Mouse (Mus musculus): ENCODE measurements around the gene Fam187b. TPM values are rescaled to one million over a fixed set of nuclear protein-coding genes. Genes with fewer than 3 reads are reported as not detected.
"Not testable (repeated sequence)": the region's sequence is repeated elsewhere in the genome, so short reads cannot be mapped to it uniquely, and the experiment has no call there.

Gene Fam187b
- polyA plus RNA-seq, 1 experiment from 2014 or later, result 5.0 TPM

GRCm38 (mm10) chr7:30943909-30944635 is 29.5 kb upstream of the Fam187b start, which contains the start of gene Hamp:
Gene Hamp, minus strand, starts transcription at chr7:30944032.
- peaks cover 4% of the 10 kb centered on the region; the same call in 1 of the 2 replicates for H3K36me3 ChIP-seq (replicated peaks; ENCODE audit: insufficient read depth, low read length)
- 64% methylated on average over 9 of the region's 9 CpGs for WGBS (ENCODE audit: insufficient replicate concordance)
- H3K4me3 ChIP-seq (ENCODE audit: low read depth, low read length), result no peak within 1 kb of the TSS

DNA sequence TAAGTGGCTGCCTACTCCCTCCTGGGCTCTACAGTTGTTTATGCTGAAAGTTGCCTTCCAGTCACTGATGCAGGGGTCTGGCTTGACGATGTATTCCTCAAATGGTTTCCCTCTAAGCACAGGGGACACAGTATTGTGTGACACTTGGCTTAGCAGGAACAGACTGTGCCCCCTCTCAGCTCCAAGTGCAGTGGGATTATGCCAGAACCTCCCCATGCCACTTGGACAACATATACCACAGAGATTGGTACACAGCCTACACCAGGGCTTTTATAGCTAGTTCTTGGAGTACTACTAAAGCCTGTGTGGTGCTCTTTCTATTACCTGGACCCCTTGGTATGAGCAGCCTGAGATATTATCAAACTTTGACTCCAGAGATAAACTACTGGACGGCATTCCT is 28.9 kb upstream of the Fam187b start:
- DNase-seq; H3K4me3 ChIP-seq (ENCODE audit: low read depth, low read length); H3K4me2 ChIP-seq (ENCODE audit: low read depth, low read length); ATAC-seq; H3K36me3 ChIP-seq (replicated peaks; ENCODE audit: insufficient read depth, low read length); H3K9me3 ChIP-seq (ENCODE audit: low read length); H3K4me1 ChIP-seq (ENCODE audit: insufficient read depth); H3K9ac ChIP-seq (replicated peaks); H3K27me3 ChIP-seq (ENCODE audit: insufficient read depth, low read length); H3K27ac ChIP-seq (ENCODE audit: low read depth): not testable (repeated sequence)
- 55% methylated on average over 2 of the region's 2 CpGs for whole genome bisulfite sequencing (ENCODE audit: insufficient replicate concordance)

More at GRCm38 (mm10) chr7:30943909-30944635, 29.5 kb upstream of the Fam187b start, which contains the start of gene Hamp:
- DNase-seq, result no peak
- Histone ChIP-seq H3K27ac (ENCODE audit: low read depth) (no peak within 1 kb of the TSS), H3K4me2 (ENCODE audit: low read depth, low read length) (0 out of 2 replicates have a peak within 1 kb of the TSS, but pooled peaks have one; percentile 29), H3K9ac (replicated peaks) (no peak within 1 kb of the TSS), H3K4me1 (ENCODE audit: insufficient read depth) (no peaks in the 10 kb centered on the region), H3K27me3 (ENCODE audit: insufficient read depth, low read length) (no peaks in the 10 kb centered on the region), H3K9me3 (ENCODE audit: low read length) (no peaks in the 10 kb centered on the region)
- TF ChIP-seq CTCF (IDR thresholded peaks at IDR 0.05; ENCODE audit: low read depth), result no peak
- peak; percentile 82 for TF ChIP-seq EP300 (IDR thresholded peaks at IDR 0.05; ENCODE audit: low read depth)
- peak; percentile 68 for ATAC-seq

- not testable (repeated sequence) for H3K9me3 ChIP-seq (ENCODE audit: low read length); H3K27me3 ChIP-seq (ENCODE audit: insufficient read depth, low read length); H3K4me3 ChIP-seq (ENCODE audit: low read depth, low read length); H3K36me3 ChIP-seq (replicated peaks; ENCODE audit: insufficient read depth, low read length); H3K4me2 ChIP-seq (ENCODE audit: low read depth, low read length); H3K9ac ChIP-seq (replicated peaks); H3K4me1 ChIP-seq (ENCODE audit: insufficient read depth)
- 70% methylated on average over 7 of the region's 7 CpGs for WGBS (ENCODE audit: insufficient replicate concordance)
- H3K27ac ChIP-seq (ENCODE audit: low read depth), result peak overlapping the region; percentile 18; the same call in 1 of the 2 replicates
- peak; percentile 34; the same call in 1 of the 2 replicates for TF ChIP-seq EP300 (IDR thresholded peaks at IDR 0.05; ENCODE audit: low read depth)
- ATAC-seq (peak; percentile 65), DNase-seq (peak; percentile 63)
Observed at GRCm38 (mm10) chr7:30945466-30945865, 28.1 kb upstream of the Fam187b start.

- no peaks in the 10 kb centered on the region for H3K27me3 ChIP-seq (ENCODE audit: insufficient read depth, low read length)
- H3K9me3 ChIP-seq (ENCODE audit: low read length), result no peaks in the 10 kb centered on the region
- WGBS (ENCODE audit: insufficient replicate concordance), result 88% methylated on average over 7 of the region's 7 CpGs
- no peak overlapping the region for H3K9ac ChIP-seq (replicated peaks)
- no peak for ATAC-seq
- H3K27ac ChIP-seq (ENCODE audit: low read depth), result peak overlapping the region; percentile 18; the same call in 1 of the 2 replicates
- no peak overlapping the region for H3K4me2 ChIP-seq (ENCODE audit: low read depth, low read length)
- no peak overlapping the region for H3K4me3 ChIP-seq (ENCODE audit: low read depth, low read length)
- H3K36me3 ChIP-seq (replicated peaks; ENCODE audit: insufficient read depth, low read length), result peaks cover 10% of the 10 kb centered on the region; the same call in 1 of the 2 replicates
- no peaks in the 10 kb centered on the region for H3K4me1 ChIP-seq (ENCODE audit: insufficient read depth)
- no peak for DNase-seq
- TF ChIP-seq CTCF (IDR thresholded peaks at IDR 0.05; ENCODE audit: low read depth) (no peak), EP300 (IDR thresholded peaks at IDR 0.05; ENCODE audit: low read depth) (no peak)
Observed at GRCm38 (mm10) chr7:30945876-30946275, 27.7 kb upstream of the Fam187b start.

- not testable (repeated sequence) for H3K27me3 ChIP-seq (ENCODE audit: insufficient read depth, low read length); H3K4me2 ChIP-seq (ENCODE audit: low read depth, low read length); H3K9ac ChIP-seq (replicated peaks); ATAC-seq; DNase-seq; H3K27ac ChIP-seq (ENCODE audit: low read depth); H3K4me3 ChIP-seq (ENCODE audit: low read depth, low read length); H3K9me3 ChIP-seq (ENCODE audit: low read length)
- WGBS (ENCODE audit: insufficient replicate concordance), result 73% methylated on average over 3 of the region's 3 CpGs
- peaks cover 46% of the 10 kb centered on the region for H3K36me3 ChIP-seq (replicated peaks; ENCODE audit: insufficient read depth, low read length)
- peaks cover 18% of the 10 kb centered on the region for H3K4me1 ChIP-seq (ENCODE audit: insufficient read depth)
Observed at GRCm38 (mm10) chr7:30949902-30950301, 23.7 kb upstream of the Fam187b start.

DNA sequence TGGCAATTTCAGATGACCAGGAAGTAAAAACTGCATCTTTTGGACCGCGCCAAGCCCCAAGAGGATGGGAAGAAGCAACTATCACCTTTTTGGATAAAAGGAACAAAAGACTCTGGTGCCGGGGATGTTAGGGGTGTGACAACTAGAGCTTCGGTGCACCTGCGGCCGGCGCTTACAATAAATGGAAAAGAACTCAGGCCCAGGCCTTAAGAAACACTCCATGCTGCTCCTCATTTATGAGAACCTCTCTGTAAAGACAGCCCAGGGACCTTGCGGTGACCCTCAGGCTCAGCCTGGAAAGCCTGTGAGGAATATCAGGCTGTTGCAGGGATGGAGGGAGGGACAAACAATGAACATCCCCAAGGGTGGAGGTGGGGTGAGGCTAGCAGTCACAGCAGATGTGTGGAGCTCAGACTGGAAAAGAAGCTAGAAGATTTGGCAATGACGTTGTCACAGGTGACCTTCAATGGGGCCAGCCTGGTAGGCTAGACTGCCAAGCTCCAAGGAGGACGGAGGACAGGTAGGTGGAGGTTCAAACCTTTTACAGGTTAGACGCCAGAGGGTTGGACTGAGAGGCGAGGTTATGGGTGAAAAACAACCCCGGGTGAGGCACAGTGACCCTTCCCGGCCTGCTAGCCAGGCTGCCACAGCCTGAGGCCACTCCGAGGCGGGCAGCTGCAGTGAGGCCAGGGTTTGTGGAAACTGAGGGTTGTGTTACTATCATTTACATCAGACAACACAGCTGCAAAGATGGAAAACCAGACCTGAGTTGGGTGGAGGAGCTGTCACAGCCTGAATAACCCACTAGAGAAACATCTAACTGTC is 20.9 kb upstream of the Fam187b start:
- no peaks in the 10 kb centered on the region for H3K9me3 ChIP-seq (ENCODE audit: low read length)
- no peak overlapping the region for H3K4me3 ChIP-seq (ENCODE audit: low read depth, low read length)
- peak overlapping the region; percentile 5; the same call in 1 of the 2 replicates for H3K9ac ChIP-seq (replicated peaks)
- H3K4me1 ChIP-seq (ENCODE audit: insufficient read depth), result peaks cover 26% of the 10 kb centered on the region
- no peak for TF ChIP-seq EP300 (IDR thresholded peaks at IDR 0.05; ENCODE audit: low read depth)
- no peak for TF ChIP-seq CTCF (IDR thresholded peaks at IDR 0.05; ENCODE audit: low read depth)
- H3K36me3 ChIP-seq (replicated peaks; ENCODE audit: insufficient read depth, low read length), result peaks cover 48% of the 10 kb centered on the region
- DNase-seq, result peak; percentile 11
- no peak overlapping the region for H3K4me2 ChIP-seq (ENCODE audit: low read depth, low read length)
- H3K27ac ChIP-seq (ENCODE audit: low read depth), result no peak overlapping the region; the same call in 1 of the 2 replicates
- H3K27me3 ChIP-seq (ENCODE audit: insufficient read depth, low read length), result no peaks in the 10 kb centered on the region
- 89% methylated on average over 16 of the region's 16 CpGs for WGBS (ENCODE audit: insufficient replicate concordance)
- ATAC-seq, result no peak
